Mouse (Mus musculus): ENCODE data around the gene Ccdc6.

DNA sequence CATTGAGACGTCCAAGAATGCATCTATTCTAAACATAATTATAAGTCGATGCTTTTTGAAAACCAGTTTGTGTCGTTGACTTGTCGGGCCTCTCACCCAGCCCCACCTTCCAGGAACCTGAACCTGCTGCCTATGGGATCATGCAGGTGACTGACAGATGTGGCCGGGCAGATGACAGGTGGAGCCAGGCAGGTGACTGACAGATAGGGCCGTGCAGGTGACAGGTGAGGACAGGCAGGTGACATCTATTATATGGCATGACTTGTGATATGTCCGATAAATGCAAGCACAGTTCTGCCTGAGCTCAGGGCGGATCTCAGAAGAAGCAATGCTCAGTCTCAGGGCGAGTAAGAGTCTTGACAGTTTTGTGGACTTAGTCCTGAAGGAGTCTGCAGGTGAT is 114.4 kb downstream of the Ccdc6 start:
- TF ChIP-seq CTCF (IDR thresholded peaks at IDR 0.05) (no peak), POLR2A (IDR thresholded peaks at IDR 0.05; ENCODE audit: insufficient read depth, low read depth, low read length) (no peak), EP300 (IDR thresholded peaks at IDR 0.05; ENCODE audit: insufficient read depth, low read depth, low read length) (no peak)
